Mouse (Mus musculus): ENCODE measurements around the gene Mif4gd. TPM values are rescaled to one million over a fixed set of nuclear protein-coding genes. Genes with fewer than 3 reads are reported as not detected.

Gene Mif4gd
- polyA plus RNA-seq, 1 experiment from 2014 or later: 29.7 TPM

- H3K36me3 ChIP-seq (ENCODE audit: inconsistent target): peaks cover 63% of the 10 kb centered on the region
- peaks cover 74% of the 10 kb centered on the region for H3K79me2 ChIP-seq (ENCODE audit: inconsistent target)
- H3K4me3 ChIP-seq (ENCODE audit: inconsistent target): no peak overlapping the region
- H3K27ac ChIP-seq: no peak overlapping the region
- 100% methylated on average over 3 of the region's 3 CpGs for WGBS (ENCODE audit: missing documents)
Observed at GRCm38 (mm10) chr11:115595209-115595608, 17.6 kb downstream of the Mif4gd start.

- Histone ChIP-seq H3K79me2 (ENCODE audit: inconsistent target) (peaks cover 28% of the 10 kb centered on the region), H3K27ac (no peak overlapping the region), H3K4me3 (ENCODE audit: inconsistent target) (no peak overlapping the region), H3K36me3 (ENCODE audit: inconsistent target) (peaks cover 90% of the 10 kb centered on the region)
- 83% methylated on average over 2 of the region's 2 CpGs for WGBS (ENCODE audit: missing documents)
Observed at GRCm38 (mm10) chr11:115590526-115591075, 22.2 kb downstream of the Mif4gd start.

GRCm38 (mm10) chr11:115587984-115588383 lies 24.8 kb downstream of the Mif4gd start:
- Histone ChIP-seq H3K4me3 (ENCODE audit: inconsistent target) (no peak overlapping the region), H3K36me3 (ENCODE audit: inconsistent target) (peaks cover 89% of the 10 kb centered on the region), H3K79me2 (ENCODE audit: inconsistent target) (peaks cover 3% of the 10 kb centered on the region; the same call in 1 of the 2 replicates), H3K27ac (no peak overlapping the region)
- 98% methylated on average over 8 of the region's 9 CpGs for WGBS (ENCODE audit: missing documents)

GRCm38 (mm10) chr11:115586403-115586802 lies 26.4 kb downstream of the Mif4gd start:
- Histone ChIP-seq H3K79me2 (ENCODE audit: inconsistent target) (no peaks in the 10 kb centered on the region), H3K36me3 (ENCODE audit: inconsistent target) (peaks cover 73% of the 10 kb centered on the region), H3K27ac (no peak overlapping the region), H3K4me3 (ENCODE audit: inconsistent target) (no peak overlapping the region)
- WGBS (ENCODE audit: missing documents): 95% methylated on average over 9 of the region's 9 CpGs

- Histone ChIP-seq H3K36me3 (ENCODE audit: inconsistent target) (peaks cover 71% of the 10 kb centered on the region), H3K4me3 (ENCODE audit: inconsistent target) (no peak overlapping the region), H3K27ac (no peak overlapping the region), H3K79me2 (ENCODE audit: inconsistent target) (no peaks in the 10 kb centered on the region)
- WGBS (ENCODE audit: missing documents): 91% methylated on average over 7 of the region's 7 CpGs
Observed at GRCm38 (mm10) chr11:115585573-115586100, 27.1 kb downstream of the Mif4gd start.

GRCm38 (mm10) chr11:115584376-115585073 lies 28.2 kb downstream of the Mif4gd start:
- peaks cover 63% of the 10 kb centered on the region for H3K36me3 ChIP-seq (ENCODE audit: inconsistent target)
- H3K79me2 ChIP-seq (ENCODE audit: inconsistent target): no peaks in the 10 kb centered on the region
- 90% methylated on average over 10 of the region's 10 CpGs for WGBS (ENCODE audit: missing documents)
- no peak overlapping the region for H3K4me3 ChIP-seq (ENCODE audit: inconsistent target)
- no peak overlapping the region for H3K27ac ChIP-seq

GRCm38 (mm10) chr11:115582913-115583606 lies 29.7 kb downstream of the Mif4gd start:
- H3K36me3 ChIP-seq (ENCODE audit: inconsistent target): peaks cover 53% of the 10 kb centered on the region

GRCm38 (mm10) chr11:115579080-115579479 lies 33.7 kb downstream of the Mif4gd start:
- Histone ChIP-seq H3K79me2 (ENCODE audit: inconsistent target) (no peaks in the 10 kb centered on the region), H3K27ac (no peak overlapping the region), H3K36me3 (ENCODE audit: inconsistent target) (peaks cover 14% of the 10 kb centered on the region; the same call in 1 of the 2 replicates), H3K4me3 (ENCODE audit: inconsistent target) (no peak overlapping the region)

More at GRCm38 (mm10) chr11:115582913-115583606, 29.7 kb downstream of the Mif4gd start:
- WGBS (ENCODE audit: missing documents): 90% methylated on average over 10 of the region's 10 CpGs
- H3K79me2 ChIP-seq (ENCODE audit: inconsistent target): no peaks in the 10 kb centered on the region
- no peak overlapping the region for H3K27ac ChIP-seq
- no peak overlapping the region for H3K4me3 ChIP-seq (ENCODE audit: inconsistent target)

GRCm38 (mm10) chr11:115564961-115565360 lies 47.8 kb downstream of the Mif4gd start:
- Histone ChIP-seq H3K4me3 (ENCODE audit: inconsistent target) (peak overlapping the region; percentile 90), H3K36me3 (ENCODE audit: inconsistent target) (peaks cover 10% of the 10 kb centered on the region), H3K79me2 (ENCODE audit: inconsistent target) (peaks cover 18% of the 10 kb centered on the region), H3K27ac (peak overlapping the region; percentile 89; the same call in 1 of the 2 replicates)
- WGBS (ENCODE audit: missing documents): 17% methylated on average over 7 of the region's 7 CpGs

- under 1% methylated on average over 42 of the region's 42 CpGs for WGBS (ENCODE audit: missing documents)
- H3K79me2 ChIP-seq (ENCODE audit: inconsistent target): peaks cover 18% of the 10 kb centered on the region
- peak within 1 kb of the TSS; percentile 89 for H3K27ac ChIP-seq
- H3K4me3 ChIP-seq (ENCODE audit: inconsistent target): peak within 1 kb of the TSS; percentile 90
- peaks cover 4% of the 10 kb centered on the region for H3K36me3 ChIP-seq (ENCODE audit: inconsistent target)
Observed at GRCm38 (mm10) chr11:115564064-115564809, 48.5 kb downstream of the Mif4gd start, which contains the start of gene Nup85. Gene Nup85, plus strand, starts transcription at chr11:115564434.

- no peaks in the 10 kb centered on the region; the same call in 1 of the 2 replicates for H3K36me3 ChIP-seq (ENCODE audit: inconsistent target)
Observed at GRCm38 (mm10) chr11:115563406-115563805, 49.4 kb downstream of the Mif4gd start.

More at GRCm38 (mm10) chr11:115563406-115563805, 49.4 kb downstream of the Mif4gd start:
- Histone ChIP-seq H3K27ac (0 out of 2 replicates have a peak overlapping the region, but pooled peaks have one; percentile 89), H3K79me2 (ENCODE audit: inconsistent target) (peaks cover 18% of the 10 kb centered on the region), H3K4me3 (ENCODE audit: inconsistent target) (peak overlapping the region; percentile 90)
- 41% methylated on average over 4 of the region's 4 CpGs for WGBS (ENCODE audit: missing documents)

All from macrophage (primary cell).